Mouse (Mus musculus) intestine, postnatal 0 days (tissue): ENCODE measurements around the gene Bag1. TPM values are rescaled to one million over a fixed set of nuclear protein-coding genes. Genes with fewer than 3 reads are reported as not detected.

ENCODE experiments used
- ATAC-seq: fragments of 200-750 bp; cut with Nextera tagmentation; 2 replicates; pipeline ENCODE4 v1.8.0; 2017; ENCODE audit warnings: mild to moderate bottlenecking, moderate TSS enrichment, moderate library complexity
- H3K27ac ChIP-seq: fragments of 300-500 bp; sonication (generic); 2 replicates; pipeline ENCODE4 v1.5.1; 2014; ENCODE audit warnings: mild to moderate bottlenecking, low read depth, low read length, moderate library complexity
- H3K27me3 ChIP-seq: fragments of 300-500 bp; sonication (generic); replicated peaks from 2 replicates; pipeline ENCODE4 v1.6.1; 2014; ENCODE audit warnings: low read length, mixed read lengths; ENCODE audit not compliant: control insufficient read depth, insufficient read depth
- H3K36me3 ChIP-seq: fragments of 300-500 bp; sonication (generic); 2 replicates; pipeline ENCODE4 v1.6.1; 2014; ENCODE audit warnings: mild to moderate bottlenecking, moderate library complexity; ENCODE audit not compliant: control insufficient read depth, insufficient read depth
- H3K4me1 ChIP-seq: fragments of 300-500 bp; sonication (generic); replicated peaks from 2 replicates; pipeline ENCODE4 v1.6.1; 2014; ENCODE audit warnings: antibody characterized with exemption, low read length, mixed read lengths; ENCODE audit not compliant: control insufficient read depth, insufficient read depth
- H3K4me2 ChIP-seq: fragments of 300-500 bp; sonication (generic); replicated peaks from 2 replicates; pipeline ENCODE4 v1.6.1; 2014; ENCODE audit warnings: low read depth, mild to moderate bottlenecking, moderate library complexity
- H3K4me3 ChIP-seq: fragments of 300-500 bp; sonication (generic); 2 replicates; pipeline ENCODE4 v1.5.1; 2014; ENCODE audit warnings: low read depth, low read length
- H3K9ac ChIP-seq: fragments of 300-500 bp; sonication (generic); 2 replicates; pipeline ENCODE4 v1.6.1; 2014; ENCODE audit warnings: mild to moderate bottlenecking, low read depth, low read length
- H3K9me3 ChIP-seq: fragments of 300-500 bp; sonication (generic); 2 replicates; pipeline ENCODE4 v1.6.1; 2016; ENCODE audit warnings: mixed run types; ENCODE audit not compliant: control insufficient read depth
- CTCF ChIP-seq: sonication (generic); IDR thresholded peaks from 2 replicates; pipeline ENCODE4 v1.5.1; 2016; ENCODE audit warnings: low read depth, mild to moderate bottlenecking, control low read depth, antibody characterized with exemption, moderate library complexity
- WGBS: fragments of 180-500 bp; shearing (Covaris S2); extraction: QIAGEN DNeasy Blood & Tissue Kit; methylation state at CpG from one replicate; pipeline ENCODE4 v1.1.7; 2014; 5-methylcytosine and 5-hydroxymethylcytosine counted together
- polyA plus RNA-seq: library from polyadenylated mRNA; unstranded; fragments of >200 nt; fragmentation: Nextera tagmentation; extraction: Ambion mirVana; gene quantifications from 2 replicates; pipeline ENCODE4 v1.2.1, GENCODE M21; 2015

Bag1 gene
- polyA plus RNA-seq, 1 experiment from 2014 or later, result 138 TPM

DNA sequence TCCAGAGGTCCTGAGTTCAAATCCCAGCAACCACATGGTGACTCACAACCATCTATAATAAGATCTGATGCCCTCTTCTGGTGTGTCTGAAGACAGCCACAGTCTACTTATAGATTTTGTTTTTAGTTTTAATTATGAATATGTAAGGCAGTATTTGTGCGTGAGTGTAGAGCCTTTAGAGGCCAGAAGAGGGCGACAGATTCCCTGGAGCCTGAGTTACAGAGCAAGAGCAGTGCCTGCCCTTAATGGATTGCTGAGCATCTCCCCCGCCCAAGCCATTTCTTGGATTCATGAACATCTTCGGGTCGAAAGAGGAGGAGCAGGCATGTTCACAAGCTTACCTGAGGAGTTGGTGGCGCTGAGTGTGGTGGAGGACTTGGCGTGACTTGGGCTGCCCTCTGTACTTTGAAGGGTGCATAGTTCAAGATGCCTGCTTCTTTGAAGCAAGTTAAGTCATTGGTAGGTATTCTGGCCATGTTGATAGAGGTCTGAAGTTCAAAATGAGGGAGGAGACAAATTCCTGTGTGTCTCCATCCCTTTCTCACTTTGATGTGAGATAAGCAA is 31.4 kb downstream of the Bag1 start:
- no peak overlapping the region for H3K9ac ChIP-seq
- no peaks in the 10 kb centered on the region for H3K36me3 ChIP-seq
- H3K27ac ChIP-seq, result no peak overlapping the region
- no peak overlapping the region for H3K4me3 ChIP-seq
- ATAC-seq, result no peak
- TF ChIP-seq CTCF, result peak; percentile 40
- H3K4me1 ChIP-seq, result peaks cover 4% of the 10 kb centered on the region; the same call in 1 of the 2 replicates
- no peaks in the 10 kb centered on the region for H3K9me3 ChIP-seq
- peaks cover 13% of the 10 kb centered on the region; the same call in 1 of the 2 replicates for H3K27me3 ChIP-seq
- H3K4me2 ChIP-seq, result no peak overlapping the region
- 91% methylated on average over 7 of the region's 7 CpGs for WGBS

DNA sequence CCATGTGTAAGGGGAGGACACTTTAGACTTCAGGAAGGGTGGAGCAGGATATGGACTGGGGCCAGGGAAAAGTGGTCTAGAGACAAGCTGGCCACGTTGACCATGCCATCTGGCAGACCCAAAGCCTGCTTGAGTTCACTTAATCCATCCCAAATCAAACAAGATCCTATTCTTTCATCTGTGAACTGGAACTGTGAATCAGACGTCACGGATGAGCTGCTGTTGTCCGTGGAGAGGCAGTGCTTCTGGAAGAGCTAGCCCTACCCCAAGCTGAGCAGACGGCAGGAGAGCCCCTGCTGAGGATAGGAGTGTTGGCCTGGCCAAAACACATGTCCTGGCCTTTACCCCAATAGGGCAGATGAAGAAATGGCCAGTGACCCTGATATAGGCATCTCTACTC is 32.1 kb downstream of the Bag1 start:
- no peaks in the 10 kb centered on the region for H3K36me3 ChIP-seq
- 76% methylated on average over 5 of the region's 5 CpGs for WGBS
- ATAC-seq, result no peak

DNA sequence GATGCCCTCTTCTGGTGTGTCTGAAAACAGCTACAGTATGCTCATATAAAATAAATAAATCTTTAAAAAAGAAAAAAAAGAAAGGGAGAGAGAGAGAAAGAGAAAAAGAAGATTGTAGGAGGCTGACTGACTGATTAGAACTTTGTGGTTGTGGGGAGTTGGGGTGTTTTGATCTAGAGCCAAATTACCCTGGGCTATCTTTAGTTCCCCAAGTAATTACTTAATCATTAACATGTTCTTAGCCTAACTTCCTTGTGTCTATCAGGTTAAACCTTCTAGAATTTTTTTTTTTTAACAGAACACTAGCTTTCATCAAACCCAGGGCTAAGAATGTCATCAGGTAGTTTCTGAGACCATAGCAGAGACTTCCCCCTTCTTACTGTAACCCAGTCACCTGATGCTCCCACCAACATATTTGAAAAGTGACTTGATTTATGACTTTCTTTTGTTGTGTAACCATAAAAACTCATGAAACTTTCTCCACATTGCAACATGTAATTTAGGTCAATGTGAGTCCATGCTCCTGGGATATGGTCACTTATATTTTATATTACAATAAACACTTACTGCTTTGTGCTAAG is 33.7 kb downstream of the Bag1 start:
- no peak overlapping the region for H3K4me3 ChIP-seq
- no peaks in the 10 kb centered on the region for H3K36me3 ChIP-seq
- H3K9ac ChIP-seq, result no peak overlapping the region
- no peaks in the 10 kb centered on the region for H3K9me3 ChIP-seq
- no peak overlapping the region for H3K4me2 ChIP-seq
- TF ChIP-seq CTCF, result no peak
- peak; percentile 31; the same call in 1 of the 2 replicates for ATAC-seq
- no peak overlapping the region for H3K27ac ChIP-seq
- peaks cover 4% of the 10 kb centered on the region; the same call in 1 of the 2 replicates for H3K4me1 ChIP-seq
- H3K27me3 ChIP-seq, result peaks cover 13% of the 10 kb centered on the region; the same call in 1 of the 2 replicates

More for the DNA sequence above, 32.1 kb downstream of the Bag1 start:
- Histone ChIP-seq H3K27me3 (peaks cover 13% of the 10 kb centered on the region; the same call in 1 of the 2 replicates), H3K9ac (no peak overlapping the region), H3K27ac (no peak overlapping the region), H3K9me3 (no peaks in the 10 kb centered on the region), H3K4me2 (no peak overlapping the region), H3K4me1 (peaks cover 4% of the 10 kb centered on the region; the same call in 1 of the 2 replicates), H3K4me3 (no peak overlapping the region)
- no peak for TF ChIP-seq CTCF

DNA sequence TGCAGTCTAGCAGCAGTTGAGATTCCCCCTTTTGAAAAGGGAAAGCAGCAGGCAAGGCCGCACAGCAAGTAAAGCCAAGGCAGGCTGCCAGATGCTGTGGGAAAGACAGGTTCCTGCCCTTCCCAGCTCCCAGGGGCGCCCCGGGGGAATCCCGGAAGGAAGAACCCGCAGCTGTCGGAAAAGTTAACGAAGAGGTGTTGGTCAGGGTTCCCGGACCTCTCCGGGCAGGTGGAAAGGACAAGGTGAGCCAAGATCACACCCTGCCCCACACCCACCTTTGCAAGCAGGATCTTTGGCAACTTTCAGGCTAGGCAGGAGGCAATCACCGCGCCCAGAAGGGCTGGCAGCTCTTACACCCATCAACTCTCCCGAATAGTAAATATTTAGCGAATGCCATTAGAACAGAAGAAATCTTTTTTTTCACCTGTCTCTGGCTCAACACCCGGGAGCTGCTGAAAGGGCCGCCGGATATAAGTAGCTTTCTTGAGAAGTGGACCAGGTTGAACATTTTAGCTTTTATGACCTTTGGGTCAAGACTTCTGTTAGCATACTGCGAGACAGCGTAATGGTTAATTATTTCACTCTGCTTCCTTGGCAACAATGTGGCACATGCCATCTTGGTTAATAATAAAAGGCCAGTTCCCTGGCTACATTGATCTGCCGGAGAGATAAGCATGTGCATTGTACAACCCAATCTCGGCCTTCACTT is 39.7 kb downstream of the Bag1 start:
- H3K9ac ChIP-seq, result no peak overlapping the region
- H3K36me3 ChIP-seq, result no peaks in the 10 kb centered on the region
- TF ChIP-seq CTCF, result no peak
- peak; percentile 68 for ATAC-seq
- H3K4me3 ChIP-seq, result peak overlapping the region; percentile 16; the same call in 1 of the 2 replicates
- no peak overlapping the region for H3K27ac ChIP-seq
- no peaks in the 10 kb centered on the region for H3K4me1 ChIP-seq
- peaks cover 8% of the 10 kb centered on the region; the same call in 1 of the 2 replicates for H3K27me3 ChIP-seq
- H3K4me2 ChIP-seq, result peak overlapping the region; percentile 49
- H3K9me3 ChIP-seq, result no peaks in the 10 kb centered on the region
- WGBS, result 17% methylated on average over 20 of the region's 20 CpGs

DNA sequence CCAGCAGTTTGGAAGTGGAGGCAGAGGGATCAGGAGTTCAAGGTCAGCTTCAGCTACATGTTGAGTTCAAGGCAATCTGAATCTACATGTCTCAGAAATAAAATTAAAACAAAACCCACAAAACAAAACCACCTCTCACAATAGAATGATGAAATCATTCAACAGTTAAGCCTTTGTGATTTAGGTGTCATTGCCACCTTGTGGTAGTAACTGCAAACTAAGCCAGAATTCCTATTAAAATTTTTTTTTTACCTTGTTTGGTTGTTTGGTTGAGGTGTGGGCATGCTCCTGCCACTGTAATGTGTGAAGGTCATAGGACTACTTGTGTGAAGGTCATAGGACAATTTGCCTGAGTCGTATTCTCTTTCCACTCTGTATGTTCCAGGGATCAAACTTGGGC is 41.8 kb downstream of the Bag1 start:
- Histone ChIP-seq H3K4me1 (no peaks in the 10 kb centered on the region), H3K27ac (no peak overlapping the region), H3K4me2 (no peak overlapping the region), H3K4me3 (no peak overlapping the region), H3K36me3 (no peaks in the 10 kb centered on the region), H3K27me3 (peaks cover 15% of the 10 kb centered on the region; the same call in 1 of the 2 replicates), H3K9me3 (no peaks in the 10 kb centered on the region), H3K9ac (no peak overlapping the region)
- TF ChIP-seq CTCF, result peak; percentile 80
- ATAC-seq, result no peak
- WGBS, result 61% methylated on average over 1 of the region's 1 CpGs

DNA sequence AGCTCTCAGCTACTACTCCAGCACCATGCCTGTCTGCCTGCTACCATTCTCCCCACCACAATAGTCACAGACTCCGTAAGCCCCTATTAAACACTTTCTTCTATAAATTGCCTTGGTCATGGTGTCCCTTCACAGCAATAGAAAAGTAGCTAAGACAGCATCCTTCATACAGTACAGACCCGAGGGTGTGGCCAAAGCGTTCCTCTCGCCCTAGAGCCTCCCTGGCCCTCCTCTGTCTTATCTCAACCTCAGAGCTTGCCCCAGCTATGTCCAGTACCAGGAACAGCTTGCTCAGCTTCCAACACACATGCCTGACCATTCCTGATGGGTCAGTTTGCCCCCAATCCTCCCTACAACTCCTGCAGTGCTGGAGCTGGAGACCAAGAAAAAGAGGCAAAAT is 47.5 kb downstream of the Bag1 start:
- Histone ChIP-seq H3K27me3 (peaks cover 29% of the 10 kb centered on the region; the same call in 1 of the 2 replicates), H3K9me3 (0 out of 2 replicates have a peak, but pooled peaks cover 6% of the 10 kb centered on the region), H3K9ac (no peak overlapping the region), H3K36me3 (no peaks in the 10 kb centered on the region; the same call in 1 of the 2 replicates), H3K4me1 (no peaks in the 10 kb centered on the region), H3K4me2 (no peak overlapping the region), H3K27ac (no peak overlapping the region), H3K4me3 (no peak overlapping the region)
- 91% methylated on average over 4 of the region's 4 CpGs for WGBS
- ATAC-seq, result no peak
- TF ChIP-seq CTCF, result no peak
